In genomic region chr5:35827075-35827474, GRCm38 (mm10) we compare ENCODE assay signal across 11 mouse cellular contexts.
A peak's percentile ranks its signal among the peaks of the same experiment; 100 is the strongest.
DNase-seq lines count a peak whose midpoint lies in the region; ATAC-seq lines count a peak whose summit lies in the region.
"Had no signal": no experiment of that assay in that cellular context is flagged by ENCODE, and none has a peak within 500 bp of the region (broad histone marks: within the 10 kb centered on the region; RNA-seq: fewer than 3 reads in every experiment).

No protein-coding gene starts in this region.

- peak; percentile 76; the same call in 1 of the 2 replicates for ATAC-seq in embryonic facial prominence, embryonic 14.5 days (ENCODE audit: low read depth)
- no peak for ATAC-seq in erythroblast, adult 5-6 weeks (replicated peaks; ENCODE audit: low FRiP score, poor library complexity, severe bottlenecking)
- ATAC-seq: Patski had no signal

- H3K4me1 ChIP-seq in embryonic facial prominence, embryonic 14.5 days (ENCODE audit: control insufficient read depth, insufficient read depth, low read length), result no peaks in the 10 kb centered on the region
- peaks cover 15% of the 10 kb centered on the region for H3K4me1 ChIP-seq in embryonic facial prominence, embryonic 10.5 days
- H3K4me1 ChIP-seq: megakaryocyte, embryonic 14.5 days had no signal

- WGBS in embryonic facial prominence, embryonic 14.5 days, result 36% methylated on average over 14 of the region's 14 CpGs
- WGBS in embryonic facial prominence, embryonic 10.5 days, result 36% methylated on average over 14 of the region's 14 CpGs

- H3K9me3 ChIP-seq in embryonic facial prominence, embryonic 14.5 days (ENCODE audit: control insufficient read depth, low read length), result no peaks in the 10 kb centered on the region
- no peaks in the 10 kb centered on the region for H3K9me3 ChIP-seq in embryonic facial prominence, embryonic 10.5 days
- H3K9me3 ChIP-seq: megakaryocyte, embryonic 14.5 days had no signal

- no peak overlapping the region for H3K27ac ChIP-seq in embryonic facial prominence, embryonic 14.5 days (replicated peaks; ENCODE audit: low read depth, low read length)
- H3K27ac ChIP-seq in embryonic facial prominence, embryonic 10.5 days (replicated peaks), result no peak overlapping the region

- no peaks in the 10 kb centered on the region for H3K27me3 ChIP-seq in embryonic facial prominence, embryonic 14.5 days (replicated peaks; ENCODE audit: control insufficient read depth, insufficient read depth, low read length)
- peaks cover 23% of the 10 kb centered on the region for H3K27me3 ChIP-seq in embryonic facial prominence, embryonic 10.5 days (replicated peaks; ENCODE audit: low read depth, poor library complexity, severe bottlenecking)

- H3K9ac ChIP-seq in embryonic facial prominence, embryonic 14.5 days (ENCODE audit: low read depth, low read length), result no peak overlapping the region

- H3K36me3 ChIP-seq in embryonic facial prominence, embryonic 14.5 days (ENCODE audit: control insufficient read depth, insufficient read depth, low read length), result no peaks in the 10 kb centered on the region
- H3K36me3 ChIP-seq in embryonic facial prominence, embryonic 10.5 days (replicated peaks), result no peaks in the 10 kb centered on the region

- no peak overlapping the region for H3K4me3 ChIP-seq in embryonic facial prominence, embryonic 14.5 days (ENCODE audit: low read depth, low read length)
- H3K4me3 ChIP-seq in embryonic facial prominence, embryonic 10.5 days, result no peak overlapping the region
- H3K4me3 ChIP-seq: megakaryocyte, embryonic 14.5 days had no signal

- H3K4me2 ChIP-seq in embryonic facial prominence, embryonic 14.5 days (ENCODE audit: low read depth, low read length), result no peak overlapping the region

- DNase-seq in embryonic facial prominence, embryonic 14.5 days (ENCODE audit: low spot score), result peak; percentile 39
- DNase-seq in embryonic facial prominence, embryonic 10.5 days (ENCODE audit: low spot score), result no peak
- peak; percentile 51 to 57 for DNase-seq in right cerebral cortex, postnatal 10 days (ENCODE audit: low spot score in 2 of 2)
- no peak for DNase-seq in right cerebral cortex, postnatal 25 days
- peak; percentile 33 to 73 for DNase-seq in left cerebral cortex, adult 8-10 months (ENCODE audit: low spot score in 2 of 2)
- no peak for DNase-seq in kidney, adult 8-10 months
- no peak for DNase-seq in testis, postnatal 14 days (ENCODE audit: low spot score)
- DNase-seq: spleen, adult 18-20 months had no signal

Comparison
In these comparisons a context has a peak if more than half of its experiments do, and no peak if none do; other contexts are left out.
1. DNase-seq: peak in embryonic facial prominence, embryonic 14.5 days (single experiment), right cerebral cortex, postnatal 10 days (2 of 2) and left cerebral cortex, adult 8-10 months (2 of 2); none in embryonic facial prominence, embryonic 10.5 days (single experiment), right cerebral cortex, postnatal 25 days (single experiment), kidney, adult 8-10 months (0 of 2) and testis, postnatal 14 days (single experiment).